Mouse (Mus musculus): ENCODE measurements around the gene Tnfaip1.

GRCm38 (mm10) chr11:78531046-78531445, 5.1 kb downstream of the Tnfaip1 start:
- TF ChIP-seq POLR2A (IDR thresholded peaks at IDR 0.05; ENCODE audit: insufficient read depth, low read depth, low read length) (no peak), CTCF (IDR thresholded peaks at IDR 0.05) (no peak)

Data from heart, adult 2 months (tissue).